Mouse (Mus musculus) intestine, embryonic 16.5 days (tissue): ENCODE results near the gene Icmt. TPM values are rescaled to one million over a fixed set of nuclear protein-coding genes. Genes with fewer than 3 reads are reported as not detected.

Experiments used
- ATAC-seq: fragments of 200-750 bp; cut with Nextera tagmentation; 2 replicates; pipeline ENCODE4 v1.8.0; 2017; ENCODE audit warnings: moderate TSS enrichment, moderate library complexity
- H3K27ac ChIP-seq: fragments of 300-500 bp; sonication (generic); 2 replicates; pipeline ENCODE4 v1.5.1; 2014; ENCODE audit warnings: mild to moderate bottlenecking, low read length
- H3K27me3 ChIP-seq: fragments of 300-500 bp; sonication (generic); replicated peaks from 2 replicates; pipeline ENCODE4 v1.6.1; 2014; ENCODE audit warnings: low read length, control low read depth, mixed read lengths; ENCODE audit not compliant: control insufficient read depth, insufficient read depth
- H3K36me3 ChIP-seq: fragments of 300-500 bp; sonication (generic); 2 replicates; pipeline ENCODE4 v1.6.1; 2014; ENCODE audit warnings: low read length, control low read depth; ENCODE audit not compliant: control insufficient read depth, insufficient read depth
- H3K4me1 ChIP-seq: fragments of 300-500 bp; sonication (generic); 2 replicates; pipeline ENCODE4 v1.6.1; 2014; ENCODE audit warnings: low read length, control low read depth, mixed read lengths; ENCODE audit not compliant: control insufficient read depth, insufficient read depth
- H3K4me2 ChIP-seq: fragments of 300-500 bp; sonication (generic); 2 replicates; pipeline ENCODE4 v1.6.1; 2014; ENCODE audit warnings: low read depth, low read length, control low read depth
- H3K4me3 ChIP-seq: fragments of 300-500 bp; sonication (generic); 2 replicates; pipeline ENCODE4 v1.5.1; 2014; ENCODE audit warnings: mild to moderate bottlenecking, low read length
- H3K9ac ChIP-seq: fragments of 300-500 bp; sonication (generic); 2 replicates; pipeline ENCODE4 v1.6.1; 2014; ENCODE audit warnings: low read depth, low read length
- H3K9me3 ChIP-seq: fragments of 300-500 bp; sonication (generic); 2 replicates; pipeline ENCODE4 v1.6.1; 2016; ENCODE audit warnings: low read length, control low read depth; ENCODE audit not compliant: control insufficient read depth
- WGBS: fragments of 180-500 bp; shearing (Covaris S2); extraction: QIAGEN DNeasy Blood & Tissue Kit; methylation state at CpG from one replicate; pipeline ENCODE4 v1.1.7; 2014; 5-methylcytosine and 5-hydroxymethylcytosine counted together
- polyA plus RNA-seq: library from polyadenylated mRNA; unstranded; fragments of >200 nt; fragmentation: Nextera tagmentation; extraction: Ambion mirVana; gene quantifications from 2 replicates; pipeline ENCODE4 v1.2.1, GENCODE M21; 2015

The Icmt gene
- polyA plus RNA-seq, 1 experiment from 2014 or later, result 13.7 TPM

- Histone ChIP-seq H3K27me3 (peaks cover 9% of the 10 kb centered on the region; the same call in 1 of the 2 replicates), H3K27ac (no peak overlapping the region), H3K4me3 (no peak overlapping the region), H3K36me3 (peaks cover 4% of the 10 kb centered on the region; the same call in 1 of the 2 replicates), H3K9ac (no peak overlapping the region), H3K9me3 (no peaks in the 10 kb centered on the region), H3K4me2 (no peak overlapping the region), H3K4me1 (no peaks in the 10 kb centered on the region)
- WGBS, result 86% methylated on average over 9 of the region's 9 CpGs
- ATAC-seq, result no peak; the same call in 1 of the 2 replicates
These were observed 10.5 kb downstream of the Icmt start for GRCm38 (mm10) chr4:152307542-152307941.

DNA sequence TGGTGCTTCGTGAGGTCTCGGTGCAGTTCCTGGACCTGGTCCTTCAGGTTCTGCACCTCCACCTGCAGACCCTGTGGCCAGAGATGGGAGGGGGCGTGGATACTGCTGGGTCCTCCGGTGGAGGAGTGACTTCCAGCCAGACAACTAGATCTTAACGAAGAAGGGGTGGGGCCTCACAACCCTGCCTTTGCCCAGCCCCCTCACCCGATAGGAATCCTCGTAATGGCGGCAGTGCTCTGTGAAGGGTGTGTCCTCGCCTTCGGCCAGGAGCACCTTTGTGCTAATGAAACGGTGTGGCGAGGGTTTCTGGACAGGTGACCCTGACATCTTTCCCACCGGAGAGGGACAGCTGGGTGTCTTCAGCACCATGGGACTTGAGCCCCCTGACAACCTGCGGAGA lies 15.2 kb downstream of the Icmt start:
- Histone ChIP-seq H3K4me2 (peak overlapping the region; percentile 79), H3K4me1 (peaks cover 16% of the 10 kb centered on the region), H3K9ac (no peak overlapping the region; the same call in 1 of the 2 replicates), H3K36me3 (no peaks in the 10 kb centered on the region; the same call in 1 of the 2 replicates), H3K27ac (no peak overlapping the region), H3K4me3 (peak overlapping the region; percentile 42; the same call in 1 of the 2 replicates), H3K27me3 (peaks cover 48% of the 10 kb centered on the region), H3K9me3 (no peaks in the 10 kb centered on the region)
- 5% methylated on average over 14 of the region's 14 CpGs for WGBS
- ATAC-seq, result peak; percentile 29; the same call in 1 of the 2 replicates

- peaks cover 55% of the 10 kb centered on the region for H3K27me3 ChIP-seq
- H3K4me2 ChIP-seq, result peak overlapping the region; percentile 79
- H3K9ac ChIP-seq, result peak overlapping the region; percentile 48
- 0% methylated on average over 29 of the region's 29 CpGs for WGBS
- peak overlapping the region; percentile 42 for H3K4me3 ChIP-seq
- peak; percentile 58 for ATAC-seq
- H3K4me1 ChIP-seq, result peaks cover 17% of the 10 kb centered on the region
- H3K36me3 ChIP-seq, result no peaks in the 10 kb centered on the region; the same call in 1 of the 2 replicates
- H3K27ac ChIP-seq, result no peak overlapping the region
- H3K9me3 ChIP-seq, result no peaks in the 10 kb centered on the region
These were observed 16.2 kb downstream of the Icmt start for GRCm38 (mm10) chr4:152313211-152313632.

GRCm38 (mm10) chr4:152313934-152314333 lies 16.9 kb downstream of the Icmt start:
- peaks cover 56% of the 10 kb centered on the region for H3K27me3 ChIP-seq
- ATAC-seq, result no peak; the same call in 1 of the 2 replicates
- no peak overlapping the region for H3K4me3 ChIP-seq
- H3K36me3 ChIP-seq, result no peaks in the 10 kb centered on the region; the same call in 1 of the 2 replicates
- no peaks in the 10 kb centered on the region for H3K9me3 ChIP-seq
- no peak overlapping the region for H3K9ac ChIP-seq
- peak overlapping the region; percentile 79; the same call in 1 of the 2 replicates for H3K4me2 ChIP-seq
- no peak overlapping the region for H3K27ac ChIP-seq
- peaks cover 22% of the 10 kb centered on the region for H3K4me1 ChIP-seq

DNA sequence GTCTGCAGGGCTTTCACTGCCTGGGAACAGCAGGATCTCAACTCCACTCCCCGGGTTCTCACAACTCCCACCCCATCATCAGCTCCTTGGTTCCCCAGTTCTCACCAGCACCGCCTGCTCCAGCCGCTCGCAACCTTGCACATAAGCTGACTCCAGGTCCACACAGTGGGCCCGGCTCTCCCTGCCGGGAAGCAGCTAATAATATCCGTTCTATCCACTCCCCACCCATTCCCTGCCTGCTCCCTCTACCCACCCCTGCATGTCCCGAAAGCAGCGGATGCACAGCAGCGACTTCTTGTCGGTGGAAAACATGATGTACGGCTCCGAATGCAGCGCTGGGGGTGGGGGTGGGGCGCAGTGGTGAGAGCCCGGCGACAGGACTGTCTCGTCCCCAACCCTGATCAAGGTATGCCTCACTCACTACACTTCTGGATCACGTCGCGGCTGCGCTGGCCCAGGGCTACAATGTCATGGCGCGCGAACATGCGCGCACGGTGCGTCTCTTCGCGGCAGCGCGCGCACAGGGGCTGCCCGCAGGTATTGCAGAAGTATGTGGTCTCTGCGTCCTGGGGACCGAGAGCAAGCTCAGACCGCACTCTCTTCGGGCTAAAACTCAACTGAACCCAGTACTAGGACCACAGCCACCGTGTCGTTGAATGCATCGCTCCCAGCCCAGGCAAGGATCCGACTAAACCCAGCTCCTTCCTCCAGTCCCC lies 18.6 kb downstream of the Icmt start:
- Histone ChIP-seq H3K9ac (peak overlapping the region; percentile 40; the same call in 1 of the 2 replicates), H3K36me3 (no peaks in the 10 kb centered on the region), H3K4me1 (peaks cover 22% of the 10 kb centered on the region), H3K27ac (no peak overlapping the region), H3K4me3 (peak overlapping the region; percentile 24), H3K4me2 (peak overlapping the region; percentile 44), H3K9me3 (no peaks in the 10 kb centered on the region), H3K27me3 (peaks cover 56% of the 10 kb centered on the region)
- 1% methylated on average over 43 of the region's 43 CpGs for WGBS
- ATAC-seq, result no peak

DNA sequence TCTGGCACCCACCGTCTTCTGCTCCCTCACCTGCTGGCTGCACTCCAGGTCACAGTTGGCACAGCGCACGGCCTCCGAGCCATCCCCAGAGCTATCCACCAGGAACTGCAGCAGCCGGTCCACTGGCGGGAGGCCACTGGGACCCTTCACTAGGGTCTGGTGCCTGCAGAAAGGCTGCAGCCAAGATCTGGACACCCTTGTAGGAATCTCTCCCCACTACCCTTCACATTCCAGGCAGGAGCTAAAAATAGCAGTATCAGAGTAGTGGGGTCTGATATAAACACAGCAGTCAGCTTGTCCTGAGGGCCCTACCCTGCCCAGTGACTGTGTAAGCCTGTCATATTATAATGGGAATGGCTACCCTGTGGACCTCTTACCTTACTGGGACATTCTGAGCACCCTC lies 20.6 kb downstream of the Icmt start:
- H3K9me3 ChIP-seq, result no peaks in the 10 kb centered on the region
- 0 out of 2 replicates have a peak overlapping the region, but pooled peaks have one; percentile 16 for H3K4me2 ChIP-seq
- H3K4me3 ChIP-seq, result no peak overlapping the region
- H3K9ac ChIP-seq, result no peak overlapping the region
- ATAC-seq, result no peak
- peaks cover 47% of the 10 kb centered on the region for H3K27me3 ChIP-seq
- 64% methylated on average over 6 of the region's 6 CpGs for WGBS
- H3K27ac ChIP-seq, result no peak overlapping the region
- no peaks in the 10 kb centered on the region for H3K36me3 ChIP-seq
- peaks cover 22% of the 10 kb centered on the region for H3K4me1 ChIP-seq

- no peak within 1 kb of the TSS for H3K27ac ChIP-seq
- peak within 1 kb of the TSS; percentile 33 for H3K4me3 ChIP-seq
- H3K9me3 ChIP-seq, result no peaks in the 10 kb centered on the region
- ATAC-seq, result peak; percentile 21; the same call in 1 of the 2 replicates
- H3K9ac ChIP-seq, result peak within 1 kb of the TSS; percentile 50
- 4% methylated on average over 26 of the region's 26 CpGs for WGBS
- H3K4me1 ChIP-seq, result peaks cover 12% of the 10 kb centered on the region
- peak within 1 kb of the TSS; percentile 50 for H3K4me2 ChIP-seq
- peaks cover 37% of the 10 kb centered on the region for H3K27me3 ChIP-seq
- no peaks in the 10 kb centered on the region for H3K36me3 ChIP-seq
These were observed 21.6 kb downstream of the Icmt start, which contains the start of gene Rnf207 for GRCm38 (mm10) chr4:152318517-152319234. Gene Rnf207, minus strand, starts transcription at chr4:152318993.

- Histone ChIP-seq H3K4me2 (no peak overlapping the region), H3K27me3 (peaks cover 12% of the 10 kb centered on the region; the same call in 1 of the 2 replicates), H3K36me3 (no peaks in the 10 kb centered on the region), H3K27ac (no peak overlapping the region), H3K4me1 (peaks cover 7% of the 10 kb centered on the region), H3K4me3 (no peak overlapping the region), H3K9me3 (no peaks in the 10 kb centered on the region), H3K9ac (no peak overlapping the region)
- no peak for ATAC-seq
- 48% methylated on average over 5 of the region's 5 CpGs for WGBS
These were observed 24.4 kb downstream of the Icmt start for GRCm38 (mm10) chr4:152321464-152321863.
